Mouse (Mus musculus) layer of hippocampus, adult 9-10 months (tissue): ENCODE data around the gene Acot11.

Source experiments
- DNase-seq: peaks from one replicate; pipeline ENCODE4 v3.0.0; 2022; ENCODE audit warnings: low spot score

Acot11 gene

GRCm38 (mm10) chr4:106804910-106805274, at the start of gene Acot11:
TSS of gene Acot11 (minus strand) at chr4:106804998.
- no peak for DNase-seq

- DNase-seq: no peak
Observed at GRCm38 (mm10) chr4:106848290-106849092, 43.7 kb upstream of the Acot11 start.

- DNase-seq: no peak
Observed at GRCm38 (mm10) chr4:106847591-106848289, 42.9 kb upstream of the Acot11 start.

GRCm38 (mm10) chr4:106842561-106842960, 37.8 kb upstream of the Acot11 start:
- no peak for DNase-seq

- DNase-seq: no peak
Observed at GRCm38 (mm10) chr4:106841856-106842255, 37.1 kb upstream of the Acot11 start.

GRCm38 (mm10) chr4:106841303-106841702, 36.5 kb upstream of the Acot11 start:
- no peak for DNase-seq

- no peak for DNase-seq
Observed at GRCm38 (mm10) chr4:106840651-106841145, 35.9 kb upstream of the Acot11 start.

- peak; percentile 57 for DNase-seq
Observed at GRCm38 (mm10) chr4:106839964-106840611, 35.3 kb upstream of the Acot11 start.

GRCm38 (mm10) chr4:106839254-106839834, 34.5 kb upstream of the Acot11 start:
- no peak for DNase-seq

- DNase-seq: peak; percentile 78
Observed at GRCm38 (mm10) chr4:106838548-106839253, 33.9 kb upstream of the Acot11 start.

- DNase-seq: no peak
Observed at GRCm38 (mm10) chr4:106837964-106838363, 33.2 kb upstream of the Acot11 start.

GRCm38 (mm10) chr4:106837425-106837824, 32.6 kb upstream of the Acot11 start:
- DNase-seq: no peak

- no peak for DNase-seq
Observed at GRCm38 (mm10) chr4:106830545-106831112, 25.8 kb upstream of the Acot11 start.

GRCm38 (mm10) chr4:106827738-106828361, 23.1 kb upstream of the Acot11 start:
- no peak for DNase-seq

- DNase-seq: no peak
Observed at GRCm38 (mm10) chr4:106825229-106825628, 20.4 kb upstream of the Acot11 start.

- DNase-seq: no peak
Observed at GRCm38 (mm10) chr4:106819404-106819803, 14.6 kb upstream of the Acot11 start.

GRCm38 (mm10) chr4:106818332-106818731, 13.5 kb upstream of the Acot11 start:
- no peak for DNase-seq

- no peak for DNase-seq
Observed at GRCm38 (mm10) chr4:106817017-106817416, 12.2 kb upstream of the Acot11 start.

GRCm38 (mm10) chr4:106815396-106816324, 10.9 kb upstream of the Acot11 start:
- DNase-seq: no peak

GRCm38 (mm10) chr4:106811162-106811561, 6.4 kb upstream of the Acot11 start:
- DNase-seq: no peak
